Mouse (Mus musculus) ES-CJ7 (cell line): ENCODE data around the gene Gas8.
"Not testable (repeated sequence)": the region's sequence is repeated elsewhere in the genome, so short reads cannot be mapped to it uniquely, and the experiment has no call there.

Experiments used
- DNase-seq: peaks from one replicate; pipeline ENCODE4 v3.0.0; 2011; ENCODE audit warnings: low read depth, low spot score

Gas8 gene

GRCm38 (mm10) chr8:123514781-123515539 is 3.7 kb upstream of the Gas8 start, which contains the start of gene Dbndd1:
TSS of gene Dbndd1 (minus strand) at chr8:123515463.
- peak; percentile 82 for DNase-seq

GRCm38 (mm10) chr8:123515540-123515897 is 3.1 kb upstream of the Gas8 start:
- no peak for DNase-seq

DNA sequence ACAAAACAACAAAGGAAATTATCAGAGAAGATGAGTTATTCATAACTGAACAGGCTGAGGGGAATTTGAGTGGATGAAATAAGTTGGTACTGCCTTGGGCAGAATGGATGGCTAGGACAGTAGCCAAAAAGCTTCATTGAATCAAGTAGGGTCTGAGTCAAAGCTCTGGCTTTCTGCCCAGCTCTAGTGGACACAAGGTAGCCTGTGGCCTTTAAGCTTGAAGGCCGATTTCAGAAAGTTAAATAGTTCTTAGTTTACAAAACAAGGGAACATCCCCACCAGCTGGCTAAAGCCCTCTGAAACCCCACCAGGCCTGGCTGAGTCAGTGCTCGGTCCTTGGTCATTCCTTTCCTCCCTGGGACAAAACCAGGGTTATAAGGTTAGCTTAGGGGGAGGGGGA is 2.0 kb upstream of the Gas8 start:
- DNase-seq = no peak

GRCm38 (mm10) chr8:123518172-123518571 is 462 bp upstream of the Gas8 start:
- DNase-seq = no peak

DNA sequence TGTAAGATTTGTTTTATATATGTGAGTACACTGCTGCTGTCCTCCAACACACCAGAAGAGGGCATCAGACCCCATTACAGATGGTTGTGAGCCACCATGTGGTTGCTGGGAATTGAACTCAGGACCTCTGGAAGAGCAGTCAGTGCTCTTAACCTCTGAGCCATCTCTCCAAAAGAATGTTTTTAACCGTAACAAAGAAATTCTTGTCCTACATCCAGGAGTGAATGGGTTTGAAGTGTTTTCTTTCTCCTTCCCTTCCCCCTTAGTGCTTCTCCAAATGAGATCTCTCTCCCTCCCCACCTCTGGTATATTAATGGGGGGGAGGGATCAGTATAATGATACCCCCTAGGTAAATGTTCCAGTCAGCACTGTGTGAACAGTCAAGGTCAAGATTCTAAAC is 1.4 kb downstream of the Gas8 start:
- not testable (repeated sequence) for DNase-seq

GRCm38 (mm10) chr8:123527720-123528489 is 9.3 kb downstream of the Gas8 start:
- DNase-seq = no peak

GRCm38 (mm10) chr8:123536242-123536989 is 17.8 kb downstream of the Gas8 start:
- no peak for DNase-seq

DNA sequence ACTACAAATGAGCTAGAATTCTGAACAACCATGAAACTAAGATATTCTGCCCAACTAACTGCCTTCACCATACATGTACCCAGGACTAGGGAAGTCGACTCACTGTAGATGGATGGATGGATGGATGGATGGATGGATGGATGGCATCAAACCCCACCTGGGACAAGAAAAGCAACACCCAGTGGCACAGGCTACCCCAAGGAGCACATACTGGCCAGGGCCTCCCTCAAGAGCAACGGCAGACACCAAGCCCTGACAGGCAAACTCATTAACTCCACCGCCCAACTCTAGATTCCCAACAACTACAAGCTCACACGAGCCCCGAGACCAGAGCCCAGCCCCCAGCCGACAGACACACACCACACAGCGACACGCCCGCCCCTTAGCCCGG is 18.4 kb downstream of the Gas8 start:
- DNase-seq = no peak

- DNase-seq = not testable (repeated sequence)
Observed at GRCm38 (mm10) chr8:123537641-123538040, 19.0 kb downstream of the Gas8 start.

- peak; percentile 16 for DNase-seq
Observed at GRCm38 (mm10) chr8:123564221-123564620, 45.6 kb downstream of the Gas8 start.

GRCm38 (mm10) chr8:123575386-123575785 is 56.8 kb downstream of the Gas8 start:
- not testable (repeated sequence) for DNase-seq
